Mouse (Mus musculus) bone marrow, adult 2 months (tissue): ENCODE results near the gene Foxo6.

Experiments
- CTCF ChIP-seq: fragments of 200-500 bp; IDR thresholded peaks from 2 replicates; pipeline ENCODE4 v1.5.1; 2011; ENCODE audit warnings: low read length, control low read depth; ENCODE audit not compliant: control insufficient read depth, insufficient read depth
- POLR2A ChIP-seq: fragments of 200-500 bp; IDR thresholded peaks from 2 replicates; pipeline ENCODE4 v1.6.1; 2011; ENCODE audit warnings: low read depth, mild to moderate bottlenecking, control low read depth, low read length, borderline replicate concordance; ENCODE audit not compliant: control insufficient read depth

- TF ChIP-seq CTCF (no peak), POLR2A (no peak)
Measured at GRCm38 (mm10) chr4:120223108-120223745, 63.9 kb downstream of the Foxo6 start.
